Mouse (Mus musculus) activated CD4-positive, CD25-positive, alpha-beta regulatory T cell, adult 4 months (primary cell): Measurements from ENCODE around the gene Tyrp1. TPM values are rescaled to one million over a fixed set of nuclear protein-coding genes. Genes with fewer than 3 reads are reported as not detected.

Source experiments
- polyA plus RNA-seq, 2 experiments: library from polyadenylated mRNA; unstranded; fragments of 100-300 nt; shearing (Covaris generic); gene quantifications; one replicate each; pipeline ENCODE4 v1.2.1; 2017

Tyrp1 gene
- polyA plus RNA-seq, 2 experiments from 2014 or later = not detected

Other genes with a start within 250 kb of the Tyrp1 start
- gene Lurap1l, start 76.5 kb downstream of the Tyrp1 start, polyA plus RNA-seq = not detected